Mouse (Mus musculus) myocyte (in vitro differentiated cells): ENCODE data around the gene Dcaf8. TPM values are rescaled to one million over a fixed set of nuclear protein-coding genes. Genes with fewer than 3 reads are reported as not detected.

ENCODE experiments used
- H3K27me3 ChIP-seq: one replicate; pipeline ENCODE4 v1.6.1; 2011; ENCODE audit not compliant: control insufficient read depth, insufficient read depth, insufficient read length
- H3K36me3 ChIP-seq: one replicate; pipeline ENCODE4 v1.6.1; 2011; ENCODE audit not compliant: control insufficient read depth, insufficient read depth
- H3K4me2 ChIP-seq: one replicate; pipeline ENCODE4 v1.6.1; 2011; ENCODE audit warnings: low read depth, control low read depth
- H3K4me3 ChIP-seq: one replicate; pipeline ENCODE4 v1.5.1; 2011; ENCODE audit warnings: mild to moderate bottlenecking, control low read depth, moderate library complexity
- H3K79me2 ChIP-seq: one replicate; pipeline ENCODE4 v1.6.1; 2011; ENCODE audit not compliant: control insufficient read depth, insufficient read depth
- H3ac ChIP-seq: one replicate; pipeline ENCODE4 v1.6.1; 2011; ENCODE audit not compliant: control insufficient read depth, insufficient read length
- CEBPB ChIP-seq: IDR thresholded peaks from 2 replicates; pipeline ENCODE4 v1.6.1; 2011; ENCODE audit warnings: mild to moderate bottlenecking, moderate library complexity; ENCODE audit not compliant: poor library complexity, insufficient read depth, severe bottlenecking
- E2F4 ChIP-seq: IDR thresholded peaks from one replicate; pipeline ENCODE4 v1.6.1; 2011; ENCODE audit warnings: mild to moderate bottlenecking, control low read depth, moderate library complexity; ENCODE audit not compliant: insufficient read depth
- MAX ChIP-seq: IDR thresholded peaks from one replicate; pipeline ENCODE4 v1.6.1; 2011; ENCODE audit warnings: low read depth, mild to moderate bottlenecking, control low read depth
- MYOD1 ChIP-seq, 3 experiments: IDR thresholded peaks; one replicate each; pipeline ENCODE4 v1.6.1; 2011; ENCODE audit warnings: control low read depth in 2 of 3, low read depth in 2 of 3, mild to moderate bottlenecking in 2 of 3, moderate library complexity in 1 of 3; ENCODE audit not compliant: insufficient read length in 2 of 3, control insufficient read depth in 1 of 3
- MYOG ChIP-seq, 3 experiments: IDR thresholded peaks; one replicate each; pipeline ENCODE4 v1.6.1; 2011; ENCODE audit warnings: control low read depth in 2 of 3, low read depth in 2 of 3, mild to moderate bottlenecking in 2 of 3; ENCODE audit not compliant: insufficient read length in 2 of 3, control insufficient read depth in 1 of 3, insufficient read depth in 1 of 3
- POLR2A ChIP-seq: IDR thresholded peaks from one replicate; pipeline ENCODE4 v1.6.1; 2011; ENCODE audit warnings: low read depth, mild to moderate bottlenecking, control low read depth, moderate library complexity; ENCODE audit not compliant: insufficient read length
- POLR2AphosphoS2 ChIP-seq: IDR thresholded peaks from one replicate; pipeline ENCODE4 v1.6.1; 2011; ENCODE audit warnings: low read depth, control low read depth; ENCODE audit not compliant: insufficient read length
- REST ChIP-seq: IDR thresholded peaks from one replicate; pipeline ENCODE4 v1.6.1; 2011; ENCODE audit warnings: mild to moderate bottlenecking, control low read depth, moderate library complexity; ENCODE audit not compliant: insufficient read depth, insufficient read length
- SRF ChIP-seq: IDR thresholded peaks from one replicate; pipeline ENCODE4 v1.6.1; 2011; ENCODE audit warnings: low read depth; ENCODE audit not compliant: control insufficient read depth, insufficient read length
- TCF12 ChIP-seq: IDR thresholded peaks from one replicate; pipeline ENCODE4 v1.6.1; 2011; ENCODE audit warnings: mild to moderate bottlenecking, control low read depth; ENCODE audit not compliant: poor library complexity, insufficient read depth, severe bottlenecking
- TCF3 ChIP-seq: IDR thresholded peaks from one replicate; pipeline ENCODE4 v1.6.1; 2011; ENCODE audit warnings: low read depth, control low read depth; ENCODE audit not compliant: insufficient read length
- USF1 ChIP-seq: IDR thresholded peaks from one replicate; pipeline ENCODE4 v1.6.1; 2011; ENCODE audit warnings: low read depth, mild to moderate bottlenecking, control low read depth, moderate library complexity
- polyA plus RNA-seq: library from polyadenylated mRNA; unstranded; fragments of >200 nt; fragmentation: generic; extraction: Trizol; gene quantifications from one replicate; pipeline ENCODE4 v1.2.1, GENCODE M21; 2012; ENCODE audit warnings: missing spikeins

The Dcaf8 gene
- polyA plus RNA-seq, 1 experiment: 80.0 TPM

GRCm38 (mm10) chr1:172177791-172178190, 29.9 kb downstream of the Dcaf8 start:
- no peak overlapping the region for H3K4me2 ChIP-seq
- peaks cover 39% of the 10 kb centered on the region for H3K36me3 ChIP-seq
- no peak overlapping the region for H3K4me3 ChIP-seq
- H3ac ChIP-seq: no peak overlapping the region
- H3K79me2 ChIP-seq: no peaks in the 10 kb centered on the region
- TF ChIP-seq SRF (no peak), USF1 (no peak), MYOD1 (IDR thresholded peaks at IDR 0.05; ENCODE audit: control insufficient read depth in 1 of 3, insufficient read length in 2 of 3, low read depth in 2 of 3) (no peak), CEBPB (no peak), MYOG (IDR thresholded peaks at IDR 0.05; ENCODE audit: control insufficient read depth in 1 of 3, insufficient read depth in 1 of 3, insufficient read length in 2 of 3, low read depth in 2 of 3) (no peak), REST (no peak), POLR2A (no peak), TCF12 (no peak), MAX (no peak)
- H3K27me3 ChIP-seq: no peaks in the 10 kb centered on the region

- Histone ChIP-seq H3K79me2 (no peaks in the 10 kb centered on the region), H3K36me3 (peaks cover 31% of the 10 kb centered on the region), H3K4me3 (no peak overlapping the region), H3ac (no peak overlapping the region), H3K4me2 (no peak overlapping the region), H3K27me3 (no peaks in the 10 kb centered on the region)
- TF ChIP-seq MAX: no peak
- TF ChIP-seq TCF12: no peak
- no peak for TF ChIP-seq REST
- no peak for TF ChIP-seq TCF3
- no peak for TF ChIP-seq POLR2AphosphoS2
- TF ChIP-seq USF1: no peak
- no peak for TF ChIP-seq MYOG (IDR thresholded peaks at IDR 0.05; ENCODE audit: control insufficient read depth in 1 of 3, insufficient read depth in 1 of 3, insufficient read length in 2 of 3, low read depth in 2 of 3)
- TF ChIP-seq E2F4: no peak
- no peak for TF ChIP-seq POLR2A
- TF ChIP-seq SRF: no peak
- TF ChIP-seq CEBPB: no peak
- no peak for TF ChIP-seq MYOD1 (IDR thresholded peaks at IDR 0.05; ENCODE audit: control insufficient read depth in 1 of 3, insufficient read length in 2 of 3, low read depth in 2 of 3)
These were observed 31.2 kb downstream of the Dcaf8 start for GRCm38 (mm10) chr1:172179102-172179501.

- no peaks in the 10 kb centered on the region for H3K27me3 ChIP-seq
- peaks cover 26% of the 10 kb centered on the region for H3K36me3 ChIP-seq
- no peak overlapping the region for H3K4me2 ChIP-seq
- H3ac ChIP-seq: no peak overlapping the region
- TF ChIP-seq REST: no peak
- TF ChIP-seq MAX: no peak
- no peak for TF ChIP-seq POLR2AphosphoS2
- TF ChIP-seq USF1: no peak
- no peak for TF ChIP-seq SRF
- no peak for TF ChIP-seq TCF3
- H3K4me3 ChIP-seq: no peak overlapping the region
- H3K79me2 ChIP-seq: no peaks in the 10 kb centered on the region
These were observed 33.0 kb downstream of the Dcaf8 start for GRCm38 (mm10) chr1:172180881-172181280.

GRCm38 (mm10) chr1:172181777-172182176, 33.9 kb downstream of the Dcaf8 start:
- Histone ChIP-seq H3K79me2 (no peaks in the 10 kb centered on the region), H3K36me3 (peaks cover 35% of the 10 kb centered on the region), H3K4me3 (no peak overlapping the region), H3ac (no peak overlapping the region), H3K4me2 (no peak overlapping the region), H3K27me3 (no peaks in the 10 kb centered on the region)
- no peak for TF ChIP-seq POLR2AphosphoS2
- TF ChIP-seq TCF12: no peak
- no peak for TF ChIP-seq POLR2A
- TF ChIP-seq MYOG (IDR thresholded peaks at IDR 0.05; ENCODE audit: control insufficient read depth in 1 of 3, insufficient read depth in 1 of 3, insufficient read length in 2 of 3, low read depth in 2 of 3): no peak
- no peak for TF ChIP-seq MAX
- TF ChIP-seq CEBPB: no peak
- TF ChIP-seq E2F4: no peak
- TF ChIP-seq REST: no peak
- TF ChIP-seq MYOD1 (IDR thresholded peaks at IDR 0.05; ENCODE audit: control insufficient read depth in 1 of 3, insufficient read length in 2 of 3, low read depth in 2 of 3): no peak
- TF ChIP-seq TCF3: no peak
- TF ChIP-seq USF1: no peak
- TF ChIP-seq SRF: no peak

- no peaks in the 10 kb centered on the region for H3K27me3 ChIP-seq
- no peak for TF ChIP-seq USF1
- H3K4me2 ChIP-seq: no peak overlapping the region
- no peak overlapping the region for H3K4me3 ChIP-seq
- H3ac ChIP-seq: no peak overlapping the region
- peaks cover 48% of the 10 kb centered on the region for H3K36me3 ChIP-seq
- no peaks in the 10 kb centered on the region for H3K79me2 ChIP-seq
These were observed 35.2 kb downstream of the Dcaf8 start for GRCm38 (mm10) chr1:172183056-172183455.
